Mouse (Mus musculus) left cerebral cortex, adult 11 months (tissue): ENCODE measurements at regions not wholly inside any gene's neighbourhood (a gene's known extent, or its start where the extent isn't known, plus 50 kb on each side); places are given as distances from the start of the nearest gene placed in this dataset.
"Not testable (repeated sequence)": the region's sequence is repeated elsewhere in the genome, so short reads cannot be mapped to it uniquely, and the experiment has no call there.

Experiments used
- DNase-seq: peaks from one replicate; pipeline ENCODE4 v3.0.0; 2022; ENCODE audit warnings: low spot score

DNA sequence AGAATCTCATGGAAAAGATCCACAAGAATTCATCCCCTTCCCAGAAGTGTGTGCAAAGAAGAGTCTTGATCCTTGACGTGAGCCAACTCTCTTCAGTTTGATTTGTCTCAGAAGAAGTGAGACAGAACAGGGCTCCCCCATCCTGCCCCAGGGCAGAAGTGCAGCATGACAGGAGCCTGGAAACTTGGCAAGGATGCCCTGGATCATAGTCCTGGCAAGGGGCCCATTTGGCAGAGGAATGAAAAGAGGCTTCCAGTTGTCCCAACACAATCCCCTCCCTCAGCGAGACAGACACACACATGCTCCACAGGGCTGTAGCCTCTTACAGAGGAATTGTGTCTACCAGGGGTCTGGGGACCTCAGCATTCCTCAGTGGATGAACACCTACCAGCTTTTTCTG lies 102.7 kb downstream of the Ptpn20 start:
- DNase-seq = no peak

DNA sequence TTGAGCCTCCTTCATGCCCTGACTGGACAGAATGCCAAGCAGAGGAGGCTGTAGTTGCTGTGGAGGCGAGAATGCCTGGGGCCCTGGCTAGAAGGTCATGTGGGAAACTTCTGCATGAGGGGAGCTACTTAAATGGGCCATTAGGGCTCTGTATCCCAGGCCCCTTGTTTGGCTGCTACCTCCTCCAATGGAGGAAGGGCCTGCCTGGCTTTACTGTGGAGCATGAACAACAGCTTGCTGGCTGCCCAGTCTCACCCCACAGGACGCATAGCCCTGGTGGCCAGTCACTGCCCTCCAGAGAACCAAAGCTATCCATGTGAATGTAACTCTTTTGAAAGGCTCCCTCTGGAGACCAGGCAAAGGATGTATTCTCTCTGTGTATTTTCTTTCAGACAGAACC lies 105.2 kb downstream of the Ptpn20 start:
- DNase-seq = no peak

DNA sequence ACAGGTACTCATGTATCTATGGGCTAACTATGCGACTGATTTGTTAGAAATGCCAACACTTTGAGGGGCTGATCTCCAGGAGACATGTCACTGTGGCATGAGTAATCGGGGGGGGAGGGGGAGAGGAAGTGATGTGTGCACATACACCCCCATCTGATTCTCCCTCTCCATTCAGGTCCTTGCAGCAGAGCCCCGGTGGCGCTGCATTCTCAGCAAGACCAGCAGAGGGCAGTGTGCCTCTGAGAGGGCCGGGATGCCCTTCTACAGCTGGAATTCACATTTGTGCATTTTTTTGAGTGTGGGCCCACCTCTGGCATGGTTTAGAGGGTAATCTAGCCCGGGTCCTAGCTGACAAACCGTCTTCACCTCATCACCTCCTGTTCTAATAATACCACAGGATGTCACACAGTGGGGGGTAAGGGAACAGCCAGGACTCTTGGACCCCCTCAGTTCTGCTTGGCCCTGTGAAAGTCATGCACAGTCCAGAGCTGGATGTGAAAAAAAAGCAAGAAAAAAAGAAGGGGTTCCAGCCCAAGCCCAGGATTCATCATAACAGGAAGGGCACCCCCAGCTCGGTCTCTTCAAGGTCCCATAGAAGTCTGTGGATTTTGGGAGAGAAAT lies 106.5 kb downstream of the Ptpn20 start:
- peak; percentile 27 for DNase-seq

DNA sequence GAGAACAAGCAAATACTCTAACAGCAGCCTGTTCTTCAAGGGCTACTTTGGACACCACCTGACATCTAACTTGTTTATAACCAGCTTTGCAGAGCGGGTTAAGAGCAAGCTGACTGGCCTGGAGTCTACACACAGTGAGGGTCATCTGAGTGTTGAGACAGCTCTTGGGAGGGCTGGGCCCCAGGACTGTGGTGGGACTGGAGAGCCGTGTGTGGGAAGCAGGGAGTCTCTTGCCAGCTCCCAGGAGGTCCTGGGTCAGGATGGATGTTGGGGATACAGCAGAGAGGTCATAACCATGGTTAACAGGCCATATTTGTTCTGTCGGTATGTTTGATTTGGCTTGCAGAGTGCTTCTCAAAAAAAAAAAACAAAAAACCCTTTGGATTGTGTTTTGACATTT lies 107.8 kb downstream of the Ptpn20 start:
- no peak for DNase-seq

DNA sequence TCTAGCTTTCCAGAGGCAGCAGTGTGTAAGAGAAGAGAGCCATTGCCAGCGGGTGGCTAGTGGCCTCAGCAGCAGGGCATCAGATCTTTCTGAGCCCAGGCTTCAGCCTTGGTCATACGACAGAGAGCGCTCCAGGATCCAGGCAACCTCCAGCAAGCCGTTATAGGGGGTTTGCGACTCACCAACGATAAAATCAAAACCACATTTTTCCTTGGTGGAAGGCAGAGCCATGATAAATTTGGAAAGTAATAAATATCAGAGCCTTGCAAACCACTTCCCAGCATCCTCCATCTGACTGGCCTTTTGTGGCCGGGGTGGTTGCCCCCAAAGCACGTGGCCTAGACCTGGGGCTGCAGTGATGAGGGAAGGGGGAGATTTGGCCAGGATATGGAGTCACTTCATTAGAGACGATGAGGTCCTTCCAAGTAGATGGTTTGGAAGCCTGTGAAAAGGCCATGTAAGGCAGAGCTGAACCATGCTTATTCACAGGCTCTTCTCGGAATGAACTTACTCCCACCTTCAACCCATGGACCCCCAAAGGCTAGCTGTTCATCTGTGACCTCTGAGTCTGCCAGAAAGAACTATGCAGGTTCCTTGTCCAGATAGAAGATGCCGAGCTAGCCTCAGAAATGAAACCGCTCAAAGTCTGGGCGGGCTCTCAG lies 110.9 kb downstream of the Ptpn20 start:
- no peak for DNase-seq

DNA sequence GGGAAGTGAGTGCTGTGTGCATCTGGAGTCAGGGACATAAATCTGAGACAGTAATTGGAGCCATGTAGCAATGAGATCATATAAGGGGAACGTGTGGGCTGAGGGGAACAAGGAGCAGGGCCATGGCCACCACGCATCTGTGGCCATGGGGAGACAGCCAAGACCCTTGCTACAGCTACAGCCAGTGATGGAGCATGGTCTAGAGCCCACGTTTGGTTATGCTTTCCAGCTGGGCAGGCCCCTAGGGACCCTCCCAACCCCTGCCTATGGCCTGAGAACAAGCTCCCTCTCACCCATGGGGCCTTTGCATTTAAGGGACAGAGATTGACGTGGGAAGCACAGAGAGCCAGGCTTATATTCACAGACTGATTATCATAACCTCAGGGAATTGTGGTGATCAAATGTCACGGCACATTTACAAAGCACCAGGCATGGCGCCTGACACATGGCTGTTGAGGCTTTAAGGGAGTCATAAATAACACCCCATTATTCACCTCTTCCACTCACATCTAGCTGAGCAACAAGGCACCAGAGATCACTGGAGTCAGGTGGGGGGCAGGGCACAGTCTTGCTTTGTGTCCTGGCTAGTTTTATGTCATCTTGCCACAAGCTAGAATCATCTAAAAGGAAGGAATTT lies 118.8 kb downstream of the Ptpn20 start:
- DNase-seq = no peak

DNA sequence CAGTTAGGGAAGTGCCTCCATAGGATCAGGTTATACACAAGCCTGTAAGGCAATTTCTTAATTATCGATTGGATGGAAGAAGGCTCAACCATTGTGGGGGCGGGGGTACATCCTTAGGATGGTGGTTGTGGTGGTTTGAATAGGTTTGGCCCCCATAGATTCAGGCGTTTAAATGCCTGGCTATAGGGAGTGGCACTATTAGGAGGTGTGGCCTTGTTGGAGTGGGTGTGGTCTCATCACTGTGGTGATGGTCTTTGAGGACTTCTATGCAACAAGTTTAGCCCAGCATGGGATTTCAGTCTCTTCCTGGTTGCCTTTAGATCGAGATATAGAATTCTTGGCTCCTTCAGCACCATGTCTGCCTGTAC lies 119.3 kb downstream of the Ptpn20 start:
- no peak for DNase-seq

DNA sequence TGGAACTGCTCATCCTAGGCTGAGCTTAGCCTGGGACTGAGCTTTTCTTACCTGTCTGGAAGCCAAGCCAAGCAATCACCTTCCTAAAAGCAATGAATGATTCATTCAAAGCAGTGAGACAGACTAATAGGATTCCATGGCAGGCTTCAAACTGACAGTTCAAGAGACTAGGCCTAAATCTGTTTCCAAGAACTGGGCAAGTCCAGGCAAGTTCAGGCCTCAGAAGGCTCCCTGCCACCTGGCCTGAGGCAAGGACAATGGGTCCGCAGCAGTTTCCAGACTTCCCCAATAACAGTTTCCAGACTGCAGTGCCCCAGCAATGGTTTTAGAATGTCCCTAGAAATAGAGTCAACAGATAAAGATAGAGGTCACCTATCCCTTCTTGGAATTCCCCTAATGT lies 123.5 kb downstream of the Ptpn20 start:
- no peak for DNase-seq

DNA sequence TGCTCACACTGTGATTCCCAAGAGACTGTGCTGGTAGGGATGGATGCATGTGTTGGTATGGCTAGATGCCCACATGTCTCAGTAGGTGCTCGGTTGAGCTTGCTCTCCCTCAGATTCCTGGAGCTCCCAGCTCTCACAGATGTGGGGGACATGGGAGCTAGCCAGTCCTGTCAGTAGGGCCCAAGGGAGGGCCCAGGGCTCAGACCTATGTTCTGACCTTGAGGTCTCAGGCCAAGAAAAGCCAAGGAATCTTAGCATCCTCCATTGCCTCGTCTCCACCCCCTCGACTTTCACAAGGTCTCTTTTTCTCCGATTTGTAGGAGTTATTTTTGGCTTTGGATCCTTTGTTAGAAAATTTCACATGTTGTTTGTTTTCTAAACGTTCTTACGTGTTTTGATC lies 130.6 kb downstream of the Ptpn20 start:
- DNase-seq = no peak

DNA sequence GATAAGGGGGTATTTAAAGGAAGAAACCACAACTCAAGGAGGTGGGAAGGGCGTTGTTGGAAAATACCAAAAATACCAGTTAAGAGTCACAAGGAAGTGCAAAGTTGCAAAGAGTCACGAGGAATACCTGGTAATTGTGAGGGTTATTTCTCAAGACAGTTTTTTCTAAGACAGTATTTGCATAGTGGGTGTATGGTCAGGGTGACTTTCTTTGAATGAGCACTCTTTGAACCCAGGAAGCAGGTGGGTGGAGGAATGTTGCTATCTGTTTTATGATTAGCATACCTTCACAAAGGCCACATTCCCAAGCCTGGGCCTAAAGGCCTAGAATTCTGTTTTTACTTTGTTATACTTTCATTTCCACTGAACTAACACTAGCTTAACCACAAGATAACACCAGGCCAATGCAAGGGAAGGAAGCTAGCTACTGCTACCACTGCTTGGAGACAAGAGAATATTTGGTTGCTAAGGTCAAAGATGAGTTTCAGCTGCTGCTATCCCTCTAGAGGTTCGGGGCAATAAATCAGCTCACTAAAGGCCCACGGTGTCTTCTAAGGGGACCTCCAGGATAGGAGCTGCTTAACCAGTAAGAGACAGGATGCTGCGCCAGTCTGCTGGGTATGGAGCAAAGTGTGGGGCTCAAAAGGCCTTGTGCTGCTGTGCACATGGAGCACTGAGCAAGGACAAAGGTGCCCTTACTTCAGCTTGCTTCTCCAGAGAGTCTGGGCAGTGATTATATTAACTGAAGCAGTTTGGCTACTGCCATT lies 133.6 kb downstream of the Ptpn20 start:
- DNase-seq = not testable (repeated sequence)

DNA sequence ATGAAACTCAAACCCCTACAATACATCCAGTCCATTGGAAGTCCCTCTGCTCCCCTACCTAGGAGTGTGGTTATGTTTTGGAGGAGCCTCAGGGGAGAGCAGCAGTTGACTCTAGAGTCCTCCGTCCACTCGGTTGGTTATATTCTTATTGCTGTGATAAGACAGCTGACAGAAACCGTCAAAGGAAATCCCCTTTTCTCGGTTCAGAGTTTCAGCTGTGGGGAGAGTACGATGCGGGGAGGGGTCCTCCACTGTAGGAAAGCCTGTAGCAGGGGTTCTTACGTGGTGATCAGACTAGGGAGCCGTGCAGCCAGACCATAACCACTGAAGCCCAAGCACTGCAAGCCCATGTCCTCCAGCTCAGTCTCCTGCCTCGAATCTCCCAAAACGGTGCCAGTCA lies 137.5 kb downstream of the Ptpn20 start:
- DNase-seq = no peak

DNA sequence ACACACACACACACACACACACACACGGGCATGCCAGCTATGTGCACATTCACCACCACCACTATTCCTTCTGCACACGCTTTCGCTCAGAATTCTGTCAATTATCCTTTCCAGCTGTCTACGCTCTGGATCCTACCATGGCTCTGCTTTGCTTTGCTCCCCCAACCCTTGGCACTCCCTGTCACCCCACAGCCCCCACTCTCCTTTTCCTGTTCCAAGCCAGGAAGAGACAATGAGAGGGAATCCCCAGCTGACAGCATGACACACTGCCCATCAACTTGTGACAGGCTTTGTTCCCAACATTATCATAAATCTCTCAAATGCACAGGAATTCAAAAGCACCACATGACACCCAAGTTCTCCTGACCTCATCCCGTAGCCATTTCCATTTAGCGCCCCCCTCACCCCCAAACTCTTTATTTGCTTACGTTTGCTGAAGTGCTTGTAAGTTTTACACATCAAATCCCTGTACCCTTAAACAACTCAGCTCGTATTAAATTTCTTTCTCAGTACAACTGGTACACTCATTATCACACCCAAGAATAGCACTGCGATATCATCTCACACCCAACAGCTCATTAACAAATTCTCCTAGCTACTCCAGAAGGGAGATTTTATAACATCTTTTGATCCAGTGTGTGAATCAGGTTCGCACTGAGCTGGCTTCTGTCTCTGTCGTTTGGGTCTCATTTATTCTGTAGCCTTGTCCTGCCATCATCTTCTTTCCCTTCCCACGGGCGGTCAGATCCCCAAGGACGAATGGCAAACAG lies 140.3 kb downstream of the Ptpn20 start:
- DNase-seq = no peak

DNA sequence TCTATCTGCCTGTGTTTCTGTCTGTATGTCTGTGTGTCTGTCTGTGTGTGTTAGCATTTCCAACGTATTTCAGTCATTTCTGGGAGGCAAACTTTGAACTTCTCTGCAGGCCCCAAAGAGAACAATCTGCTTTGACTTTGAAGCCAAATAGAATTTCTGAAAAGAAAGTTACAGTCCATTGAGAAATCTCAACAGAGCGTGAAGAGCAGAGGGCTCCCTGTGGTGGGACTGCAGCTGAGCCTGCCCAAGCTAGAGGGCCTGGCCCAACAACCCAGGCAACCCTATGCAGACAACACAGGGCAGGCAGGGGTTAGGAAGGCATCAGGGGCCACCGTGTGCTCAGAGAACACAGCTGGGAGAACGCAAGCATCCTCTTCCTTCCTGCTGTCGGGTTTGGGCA lies 143.7 kb downstream of the Ptpn20 start:
- no peak for DNase-seq

DNA sequence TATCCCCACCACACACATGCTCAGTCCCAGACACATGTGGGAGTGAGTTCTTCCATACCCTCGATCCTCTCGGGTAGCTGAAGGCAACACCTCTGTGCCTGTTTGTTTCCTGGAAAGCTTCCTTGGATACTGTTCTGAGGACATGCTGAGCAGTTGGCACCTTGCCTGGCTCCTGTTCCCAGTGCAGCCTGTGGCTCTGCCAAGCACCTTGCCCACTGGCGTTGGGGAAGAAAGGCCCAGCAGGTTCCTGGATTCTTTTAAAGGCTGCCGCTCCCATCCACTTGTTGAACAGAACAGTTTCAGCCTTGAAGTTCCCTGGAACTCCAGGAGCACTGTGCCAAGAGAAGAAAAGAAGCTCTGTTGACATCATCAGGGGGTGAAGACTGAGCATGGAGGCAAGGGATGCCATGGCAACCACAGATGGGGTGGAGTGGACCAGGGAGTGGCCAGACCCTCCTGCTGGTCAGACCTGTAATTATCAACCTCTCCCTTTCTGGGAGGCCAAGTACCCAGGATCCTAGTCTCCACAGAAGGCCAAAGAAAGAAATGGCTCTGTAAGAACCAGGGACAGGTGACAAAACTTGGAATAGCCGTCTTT lies 145.5 kb downstream of the Ptpn20 start:
- DNase-seq = peak; percentile 18

DNA sequence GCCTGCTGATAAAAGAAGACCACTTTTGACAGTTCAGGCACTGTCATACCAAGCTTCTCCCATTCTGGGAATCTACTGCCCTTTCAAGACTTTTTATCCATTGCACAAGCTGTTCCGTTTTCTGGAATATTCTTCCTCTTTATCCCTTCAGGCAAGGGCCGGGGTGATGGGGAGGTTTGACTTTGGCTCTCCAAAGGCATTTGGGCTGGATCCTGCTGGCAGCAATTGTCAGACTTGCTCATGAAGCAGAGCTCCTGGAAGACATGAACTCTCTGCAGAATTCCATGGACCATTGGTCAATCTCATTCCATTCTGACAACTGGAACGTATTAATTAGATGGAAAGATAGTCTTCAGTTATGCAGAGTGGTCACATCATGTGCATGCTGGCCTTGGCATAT lies 146.6 kb downstream of the Ptpn20 start:
- no peak for DNase-seq

DNA sequence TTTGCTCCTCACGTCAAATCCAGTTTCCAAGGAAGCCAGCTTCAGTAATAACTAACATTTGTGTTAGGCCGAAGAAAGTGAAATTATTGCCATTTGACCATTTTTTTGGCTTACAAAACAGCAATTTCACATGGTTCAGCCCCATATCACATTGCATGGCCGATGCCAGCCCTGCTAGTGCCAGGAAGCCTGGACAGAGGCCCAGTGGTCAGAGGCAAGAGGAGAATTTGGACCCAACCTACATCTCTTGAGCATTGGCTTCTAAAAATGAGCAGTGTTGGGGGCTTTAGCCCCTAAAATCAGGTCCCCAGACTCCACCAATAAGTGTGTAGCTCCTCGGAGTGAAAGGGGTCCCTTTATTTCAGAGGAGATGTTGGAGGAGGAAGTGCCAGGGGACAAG lies 157.2 kb downstream of the Ptpn20 start:
- DNase-seq = no peak

DNA sequence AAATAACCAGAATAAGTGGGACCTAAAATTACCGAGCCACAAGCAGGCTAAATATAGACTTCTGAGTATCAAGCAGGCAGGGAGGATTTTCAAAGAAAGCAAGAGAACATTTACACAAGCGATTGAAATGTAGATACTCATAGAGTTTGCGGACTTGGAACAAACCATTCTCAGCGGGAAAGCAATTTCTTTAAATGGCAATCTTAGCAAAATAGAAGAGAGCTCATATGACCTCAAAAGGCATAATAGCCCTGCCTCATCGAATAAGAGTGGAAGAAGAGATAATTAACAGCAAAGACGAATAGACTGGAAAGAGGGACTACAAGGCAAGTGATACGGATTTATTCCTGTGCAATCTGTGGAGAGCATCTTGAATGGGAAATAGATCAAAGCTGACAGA lies 163.7 kb upstream of the Gdf10 start:
- no peak for DNase-seq

DNA sequence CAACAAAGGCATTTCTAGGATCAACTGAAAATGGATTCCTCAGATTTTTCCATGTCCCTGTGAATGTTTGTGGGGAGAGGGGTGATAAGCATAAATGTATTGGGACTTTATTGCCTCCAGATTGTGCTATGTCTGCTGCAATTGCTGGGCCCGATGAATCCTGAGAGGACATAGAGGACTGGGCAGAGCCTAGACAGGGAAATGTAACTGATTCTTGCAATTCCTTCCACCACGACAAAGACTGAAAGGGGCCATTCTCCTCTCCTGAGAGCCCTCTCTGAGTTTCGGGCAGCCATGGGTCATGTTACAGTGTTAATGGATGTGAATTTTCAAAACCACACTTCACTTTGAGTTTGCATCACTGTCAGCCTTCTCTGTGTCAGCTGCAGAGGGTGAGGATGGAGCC lies 159.7 kb upstream of the Gdf10 start:
- DNase-seq = no peak

DNA sequence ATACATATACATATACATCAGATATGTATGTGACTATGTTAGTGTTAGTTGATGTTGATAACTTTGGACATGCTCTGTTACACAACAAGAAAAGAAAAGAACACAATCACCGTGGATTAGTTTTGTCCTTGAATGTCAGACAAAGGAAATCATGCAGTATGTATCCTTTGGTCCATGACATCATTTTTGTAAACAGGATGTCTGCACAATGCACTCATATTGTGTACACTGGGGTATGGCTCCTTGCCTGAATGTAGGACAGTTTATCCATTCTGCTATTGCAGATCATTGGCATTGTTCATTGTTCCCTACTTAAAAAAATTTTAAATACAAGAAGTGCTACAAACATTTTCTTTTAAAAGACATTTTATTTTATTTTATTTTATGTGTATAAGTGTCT lies 157.6 kb upstream of the Gdf10 start:
- no peak for DNase-seq

DNA sequence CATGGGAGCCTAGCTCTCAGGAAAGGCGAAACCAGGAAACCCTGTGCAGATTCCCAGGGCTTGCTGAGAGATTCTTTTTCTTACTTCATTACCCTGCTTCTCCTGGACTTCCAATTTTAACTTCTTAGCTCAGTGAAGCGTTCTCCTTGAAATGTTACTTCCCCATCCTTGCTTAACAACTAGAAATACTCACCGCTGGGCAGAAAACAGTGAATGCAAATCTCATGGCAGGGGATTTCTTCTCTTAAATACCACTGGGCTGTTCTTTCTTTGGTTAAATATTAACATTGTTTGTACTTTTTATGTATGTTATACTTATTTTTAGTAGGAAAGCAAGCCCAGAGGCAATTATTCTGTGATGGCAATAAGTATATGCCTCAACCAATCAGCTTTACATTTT lies 151.0 kb upstream of the Gdf10 start:
- no peak for DNase-seq

DNA sequence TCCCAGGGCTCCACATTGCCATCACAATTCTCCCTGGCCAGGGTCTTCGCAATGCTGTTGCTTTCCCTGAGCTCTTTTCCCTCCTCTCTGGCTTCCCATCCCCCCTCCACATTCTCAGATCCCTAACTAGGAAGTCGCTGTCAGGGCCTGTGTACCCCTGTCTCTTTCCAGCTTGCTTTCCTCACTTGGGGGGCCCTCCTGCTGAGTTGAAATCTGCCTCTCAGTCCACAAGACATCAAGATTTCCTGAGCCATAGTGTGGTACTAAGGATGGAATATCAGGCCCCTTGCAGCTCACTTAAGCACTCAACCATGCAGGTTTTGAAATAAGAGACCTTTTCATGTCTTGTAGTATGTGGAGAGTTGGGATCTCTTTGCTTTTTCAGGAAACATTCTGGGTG lies 133.8 kb upstream of the Gdf10 start:
- no peak for DNase-seq

DNA sequence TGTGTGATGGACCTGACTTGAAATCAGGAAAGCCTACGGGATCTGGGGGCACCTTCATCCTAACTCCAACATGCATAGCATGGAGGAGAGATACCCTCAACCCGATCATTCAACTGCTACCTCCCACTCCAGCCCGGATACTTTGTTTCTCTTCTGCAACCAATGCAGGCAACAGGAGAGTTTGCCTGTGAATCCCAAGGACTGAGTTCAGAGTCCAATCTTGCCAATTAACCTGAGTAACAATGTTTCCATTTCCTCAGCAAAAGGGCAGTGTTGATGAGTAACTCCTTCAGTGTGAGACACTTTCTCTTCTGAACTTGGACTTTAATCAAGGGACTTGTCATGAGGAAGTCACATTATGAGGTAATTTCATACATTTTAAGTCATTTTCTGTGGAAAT lies 129.1 kb upstream of the Gdf10 start:
- no peak for DNase-seq
